ENCODE assay signal across 16 mouse cellular contexts in genomic region chr1:184837649-184838048, GRCm38 (mm10). TPM values are rescaled to one million over a fixed set of nuclear protein-coding genes. Genes with fewer than 3 reads are reported as not detected.
"Had no signal": no experiment of that assay in that cellular context is flagged by ENCODE, and none has a peak within 500 bp of the region (broad histone marks: within the 10 kb centered on the region; RNA-seq: fewer than 3 reads in every experiment).

No protein-coding gene starts in this region.

- H3K9me3 ChIP-seq: kidney, embryonic 15.5 days; limb, embryonic 15.5 days; midbrain, embryonic 10.5 days; neural tube, embryonic 12.5 days had no signal

- H3K27me3 ChIP-seq: kidney, embryonic 15.5 days; limb, embryonic 15.5 days; neural tube, embryonic 12.5 days had no signal

- H3K4me1 ChIP-seq: kidney, embryonic 15.5 days; midbrain, embryonic 10.5 days had no signal

- DNase-seq: kidney, adult 2 months; kidney, postnatal 14 days; lung, embryonic 14.5 days; lung, postnatal 10 days; lung, postnatal 4 days; midbrain, embryonic 14.5 days; retina, postnatal 1 day; right cerebral cortex, postnatal 4 days; thymus, adult 18-20 months; thymus, postnatal 14 days had no signal

- H3K27ac ChIP-seq: kidney, embryonic 15.5 days; left cerebral cortex, adult 2 months; limb, embryonic 15.5 days; midbrain, embryonic 10.5 days; neural tube, embryonic 12.5 days had no signal

- H3K4me2 ChIP-seq: kidney, embryonic 15.5 days; limb, embryonic 15.5 days; lung, embryonic 14.5 days; neural tube, embryonic 12.5 days had no signal

- H3K4me3 ChIP-seq: kidney, embryonic 15.5 days; left cerebral cortex, adult 2 months; limb, embryonic 15.5 days; midbrain, embryonic 10.5 days; neural tube, embryonic 12.5 days had no signal

- H3K9ac ChIP-seq: kidney, embryonic 15.5 days; limb, embryonic 15.5 days; lung, embryonic 14.5 days; neural tube, embryonic 12.5 days had no signal

RNA-seq across cellular contexts. Expression of gene Marc1, which starts 26.5 kb away (rescaled TPM):
- polyA plus RNA-seq: limb, embryonic 11.5 days; lung, embryonic 14.5 days; midbrain, embryonic 10.5 days had no signal
